Mouse (Mus musculus): ENCODE results near the gene Ptn. TPM values are rescaled to one million over a fixed set of nuclear protein-coding genes. Genes with fewer than 3 reads are reported as not detected.

Ptn gene
- polyA plus RNA-seq, 1 experiment: not detected

- H3K27ac ChIP-seq (ENCODE audit: insufficient read depth, low read depth, low read length): no peak overlapping the region
- TF ChIP-seq CTCF (IDR thresholded peaks at IDR 0.05; ENCODE audit: low read depth, low read length): no peak
- no peak overlapping the region for H3K4me3 ChIP-seq (ENCODE audit: insufficient read depth, low read length)
- no peaks in the 10 kb centered on the region for H3K4me1 ChIP-seq (ENCODE audit: control insufficient read depth, insufficient read depth, low read length)
These were observed 87.1 kb downstream of the Ptn start for GRCm38 (mm10) chr6:36722769-36723549.

- Histone ChIP-seq H3K27ac (ENCODE audit: insufficient read depth, low read depth, low read length) (no peak overlapping the region), H3K4me3 (ENCODE audit: insufficient read depth, low read length) (no peak overlapping the region), H3K4me1 (ENCODE audit: control insufficient read depth, insufficient read depth, low read length) (no peaks in the 10 kb centered on the region)
- TF ChIP-seq CTCF (IDR thresholded peaks at IDR 0.05; ENCODE audit: low read depth, low read length) (no peak), POLR2A (IDR thresholded peaks at IDR 0.05; ENCODE audit: borderline replicate concordance, low read depth, low read length) (no peak)
These were observed 96.7 kb downstream of the Ptn start for GRCm38 (mm10) chr6:36713329-36713728.

- Histone ChIP-seq H3K4me3 (ENCODE audit: insufficient read depth, low read length) (no peak overlapping the region), H3K27ac (ENCODE audit: insufficient read depth, low read depth, low read length) (no peak overlapping the region), H3K4me1 (ENCODE audit: control insufficient read depth, insufficient read depth, low read length) (no peaks in the 10 kb centered on the region)
- TF ChIP-seq CTCF (IDR thresholded peaks at IDR 0.05; ENCODE audit: low read depth, low read length): no peak
- no peak for TF ChIP-seq POLR2A (IDR thresholded peaks at IDR 0.05; ENCODE audit: borderline replicate concordance, low read depth, low read length)
These were observed 114.5 kb downstream of the Ptn start for GRCm38 (mm10) chr6:36695481-36695880.

- Histone ChIP-seq H3K4me3 (ENCODE audit: insufficient read depth, low read length) (no peak overlapping the region), H3K27ac (ENCODE audit: insufficient read depth, low read depth, low read length) (no peak overlapping the region), H3K4me1 (ENCODE audit: control insufficient read depth, insufficient read depth, low read length) (no peaks in the 10 kb centered on the region)
- TF ChIP-seq CTCF (IDR thresholded peaks at IDR 0.05; ENCODE audit: low read depth, low read length) (no peak), POLR2A (IDR thresholded peaks at IDR 0.05; ENCODE audit: borderline replicate concordance, low read depth, low read length) (no peak)
These were observed 118.5 kb downstream of the Ptn start for GRCm38 (mm10) chr6:36691497-36691896.

GRCm38 (mm10) chr6:36690941-36691340 lies 119.1 kb downstream of the Ptn start:
- Histone ChIP-seq H3K4me3 (ENCODE audit: insufficient read depth, low read length) (no peak overlapping the region), H3K27ac (ENCODE audit: insufficient read depth, low read depth, low read length) (no peak overlapping the region), H3K4me1 (ENCODE audit: control insufficient read depth, insufficient read depth, low read length) (no peaks in the 10 kb centered on the region)
- TF ChIP-seq CTCF (IDR thresholded peaks at IDR 0.05; ENCODE audit: low read depth, low read length) (no peak), POLR2A (IDR thresholded peaks at IDR 0.05; ENCODE audit: borderline replicate concordance, low read depth, low read length) (no peak)

- Histone ChIP-seq H3K27ac (ENCODE audit: insufficient read depth, low read depth, low read length) (no peak overlapping the region), H3K4me3 (ENCODE audit: insufficient read depth, low read length) (no peak overlapping the region), H3K4me1 (ENCODE audit: control insufficient read depth, insufficient read depth, low read length) (no peaks in the 10 kb centered on the region)
- TF ChIP-seq CTCF (IDR thresholded peaks at IDR 0.05; ENCODE audit: low read depth, low read length) (no peak), POLR2A (IDR thresholded peaks at IDR 0.05; ENCODE audit: borderline replicate concordance, low read depth, low read length) (no peak)
These were observed 133.0 kb downstream of the Ptn start for GRCm38 (mm10) chr6:36676710-36677691.

GRCm38 (mm10) chr6:36672399-36673221 lies 137.4 kb downstream of the Ptn start:
- Histone ChIP-seq H3K4me3 (ENCODE audit: insufficient read depth, low read length) (no peak overlapping the region), H3K27ac (ENCODE audit: insufficient read depth, low read depth, low read length) (no peak overlapping the region), H3K4me1 (ENCODE audit: control insufficient read depth, insufficient read depth, low read length) (no peaks in the 10 kb centered on the region)
- TF ChIP-seq POLR2A (IDR thresholded peaks at IDR 0.05; ENCODE audit: borderline replicate concordance, low read depth, low read length): no peak
- no peak for TF ChIP-seq CTCF (IDR thresholded peaks at IDR 0.05; ENCODE audit: low read depth, low read length)

GRCm38 (mm10) chr6:36671274-36671673 lies 138.7 kb downstream of the Ptn start:
- TF ChIP-seq CTCF (IDR thresholded peaks at IDR 0.05; ENCODE audit: low read depth, low read length): no peak
- TF ChIP-seq POLR2A (IDR thresholded peaks at IDR 0.05; ENCODE audit: borderline replicate concordance, low read depth, low read length): no peak
- Histone ChIP-seq H3K4me3 (ENCODE audit: insufficient read depth, low read length) (no peak overlapping the region), H3K27ac (ENCODE audit: insufficient read depth, low read depth, low read length) (no peak overlapping the region)

More at GRCm38 (mm10) chr6:36671274-36671673, 138.7 kb downstream of the Ptn start:
- H3K4me1 ChIP-seq (ENCODE audit: control insufficient read depth, insufficient read depth, low read length): no peaks in the 10 kb centered on the region

Data from bone marrow macrophage, adult 2 months (primary cell).